Comparison of ENCODE assay signal across 10 mouse cellular contexts in the genomic region with DNA sequence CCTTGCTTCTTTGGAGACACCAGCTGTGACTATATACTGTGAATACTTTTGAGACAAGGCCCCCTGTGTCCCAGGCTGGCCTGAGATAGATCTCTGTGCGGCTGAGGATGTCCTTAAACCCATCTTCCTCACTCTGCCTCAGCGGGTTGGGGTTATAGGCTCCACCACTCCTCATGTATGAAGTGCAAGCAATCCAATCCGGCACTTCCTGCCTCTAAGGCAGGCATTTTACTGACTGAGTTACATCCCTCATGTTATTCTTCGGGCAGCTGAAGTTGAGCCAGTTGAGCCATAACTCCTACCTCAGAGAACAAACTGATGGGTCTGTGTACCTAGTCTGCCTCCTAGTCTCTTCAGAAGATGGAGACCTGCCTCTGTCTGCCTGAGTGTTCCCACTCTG. TPM values are rescaled to one million over a fixed set of nuclear protein-coding genes. Genes with fewer than 3 reads are reported as not detected.
DNase-seq lines count a peak whose midpoint lies in the region; ATAC-seq lines count a peak whose summit lies in the region.
"Had no signal": no experiment of that assay in that cellular context is flagged by ENCODE, and none has a peak within 500 bp of the region (broad histone marks: within the 10 kb centered on the region; RNA-seq: fewer than 3 reads in every experiment).

No protein-coding gene starts in this region.

- no peaks in the 10 kb centered on the region for H3K27me3 ChIP-seq in kidney, embryonic 16.5 days (ENCODE audit: insufficient read depth, low read length)
- H3K27me3 ChIP-seq in forebrain, embryonic 11.5 days (ENCODE audit: control insufficient read depth, insufficient read depth, low read length), result no peaks in the 10 kb centered on the region
- no peaks in the 10 kb centered on the region for H3K27me3 ChIP-seq in neural tube, embryonic 13.5 days

- H3K4me3 ChIP-seq in kidney, embryonic 16.5 days (ENCODE audit: low read length), result no peak overlapping the region
- H3K4me3 ChIP-seq in forebrain, embryonic 11.5 days (ENCODE audit: low read depth, low read length), result no peak overlapping the region
- peak overlapping the region; percentile 50; the same call in 1 of the 2 replicates for H3K4me3 ChIP-seq in neural tube, embryonic 13.5 days

- no peaks in the 10 kb centered on the region for H3K9me3 ChIP-seq in kidney, embryonic 16.5 days (ENCODE audit: low read length)
- no peaks in the 10 kb centered on the region for H3K9me3 ChIP-seq in forebrain, embryonic 11.5 days (ENCODE audit: control insufficient read depth, low read length)
- H3K9me3 ChIP-seq in neural tube, embryonic 13.5 days, result no peaks in the 10 kb centered on the region

- H3K36me3 ChIP-seq in kidney, embryonic 16.5 days (ENCODE audit: insufficient read depth, low read length), result no peaks in the 10 kb centered on the region
- no peaks in the 10 kb centered on the region for H3K36me3 ChIP-seq in forebrain, embryonic 11.5 days (ENCODE audit: control insufficient read depth, insufficient read depth, low read length)
- H3K36me3 ChIP-seq in neural tube, embryonic 13.5 days, result no peaks in the 10 kb centered on the region

- DNase-seq in kidney, adult 18-20 months, result no peak
- DNase-seq in forebrain, embryonic 11.5 days (ENCODE audit: low spot score), result no peak
- DNase-seq in induced T-regulatory cell, adult 2 months (ENCODE audit: low read depth), result peak; percentile 21
- no peak for DNase-seq in adrenal gland, postnatal 4 days (ENCODE audit: low spot score in 2 of 2)
- DNase-seq in gastrocnemius, postnatal 14 days, result no peak
- DNase-seq: gastrocnemius, postnatal 10 days; kidney, adult 9 months had no signal

- WGBS in kidney, embryonic 16.5 days, result 20% methylated on average over 4 of the region's 4 CpGs
- WGBS in forebrain, embryonic 11.5 days, result 73% methylated on average over 4 of the region's 4 CpGs
- WGBS in neural tube, embryonic 13.5 days, result 53% methylated on average over 4 of the region's 4 CpGs

- intact Hi-C loops in gastrocnemius, postnatal 14 days (cut with DNase I; ENCODE audit: low total_unique reads), result no loop called here

- H3K4me1 ChIP-seq in kidney, embryonic 16.5 days (ENCODE audit: insufficient read depth, low read length), result peaks cover 34% of the 10 kb centered on the region
- H3K4me1 ChIP-seq in forebrain, embryonic 11.5 days (replicated peaks; ENCODE audit: control insufficient read depth, insufficient read depth, low read length), result peaks cover 12% of the 10 kb centered on the region; the same call in 1 of the 2 replicates
- peaks cover 42% of the 10 kb centered on the region for H3K4me1 ChIP-seq in neural tube, embryonic 13.5 days (replicated peaks)

- H3K9ac ChIP-seq in kidney, embryonic 16.5 days (replicated peaks; ENCODE audit: low read length), result peak overlapping the region; percentile 13; the same call in 1 of the 2 replicates
- no peak overlapping the region for H3K9ac ChIP-seq in forebrain, embryonic 11.5 days (ENCODE audit: low read length)
- no peak overlapping the region for H3K9ac ChIP-seq in neural tube, embryonic 13.5 days

- peak overlapping the region; percentile 79 for H3K4me2 ChIP-seq in kidney, embryonic 16.5 days (replicated peaks; ENCODE audit: low read depth, low read length)
- H3K4me2 ChIP-seq in forebrain, embryonic 11.5 days (ENCODE audit: low read depth, low read length, severe bottlenecking), result peak overlapping the region; percentile 84; the same call in 1 of the 2 replicates
- peak overlapping the region; percentile 89 for H3K4me2 ChIP-seq in neural tube, embryonic 13.5 days

- no peak overlapping the region for H3K27ac ChIP-seq in kidney, embryonic 16.5 days (ENCODE audit: low read length)
- H3K27ac ChIP-seq in forebrain, embryonic 11.5 days (ENCODE audit: low read depth, low read length), result no peak overlapping the region
- H3K27ac ChIP-seq in neural tube, embryonic 13.5 days (replicated peaks), result 0 out of 2 replicates have a peak overlapping the region, but pooled peaks have one; percentile 6

- ATAC-seq in kidney, embryonic 16.5 days (ENCODE audit: low FRiP score, low TSS enrichment), result no peak
- no peak for ATAC-seq in forebrain, embryonic 11.5 days (replicated peaks; ENCODE audit: low FRiP score)
- no peak for ATAC-seq in neural tube, embryonic 13.5 days (ENCODE audit: low read depth)
- no peak for ATAC-seq in megakaryocyte progenitor cell, adult 5-6 weeks (replicated peaks; ENCODE audit: poor library complexity)

RNA-seq across cellular contexts. Expression of a gene that starts 1.1 kb away (rescaled TPM):
- 1.4 and 1.8 TPM in 2 replicates for polyA plus RNA-seq in kidney, embryonic 16.5 days (2015; fragmentation: Nextera tagmentation; extraction: Ambion mirVana)
- polyA plus RNA-seq in forebrain, embryonic 11.5 days (2014; fragmentation: Nextera tagmentation; extraction: Ambion mirVana), result 2.5 and 4.2 TPM in 2 replicates
- polyA plus RNA-seq in neural tube, embryonic 13.5 days (2015; fragmentation: Nextera tagmentation; extraction: Ambion mirVana), result 6.6 TPM in 2 replicates
- total RNA-seq in megakaryocyte progenitor cell, adult 5-6 weeks (2015), result not detected in 2 replicates
- total RNA-seq in megakaryocyte progenitor cell, adult 5-6 weeks (2017), result not detected in 2 replicates
- total RNA-seq in adrenal gland, postnatal 4 days (2021), result 1 to 10 TPM; 3.2 to 6.3 TPM
- 1 to 10 TPM; 1.4 to 2.1 TPM for total RNA-seq in gastrocnemius, postnatal 14 days (2021)

RNA-seq across cellular contexts. Expression of a gene that starts 25.1 kb away (rescaled TPM):
- polyA plus RNA-seq in kidney, embryonic 16.5 days (2015; fragmentation: Nextera tagmentation; extraction: Ambion mirVana), result 353 and 411 TPM in 2 replicates
- 764 and 777 TPM in 2 replicates for polyA plus RNA-seq in forebrain, embryonic 11.5 days (2014; fragmentation: Nextera tagmentation; extraction: Ambion mirVana)
- polyA plus RNA-seq in neural tube, embryonic 13.5 days (2015; fragmentation: Nextera tagmentation; extraction: Ambion mirVana), result 165 and 181 TPM in 2 replicates
- 322 and 354 TPM in 2 replicates for total RNA-seq in megakaryocyte progenitor cell, adult 5-6 weeks (2015)
- 249 and 283 TPM in 2 replicates for total RNA-seq in megakaryocyte progenitor cell, adult 5-6 weeks (2017)
- total RNA-seq in adrenal gland, postnatal 4 days (2021), result 10 to 100 TPM; 52.5 to 54.6 TPM
- 10 to 100 TPM; 12.3 to 21.9 TPM for total RNA-seq in gastrocnemius, postnatal 14 days (2021)

Comparison
In these comparisons a context has a peak if more than half of its experiments do, and no peak if none do; other contexts are left out.
1. RNA of a gene that starts 25.1 kb away (total RNA-seq): 249 to 354 TPM in megakaryocyte progenitor cell, adult 5-6 weeks; 52.5 to 54.6 TPM in adrenal gland, postnatal 4 days and 12.3 to 21.9 TPM in gastrocnemius, postnatal 14 days; every median in the first group is over 4 times any median in the second.
2. Peak in every context shown above with its lines, with median percentiles within 50 percentile points of each other: H3K4me2 ChIP-seq.